Mouse (Mus musculus): Measurements from ENCODE around the gene Gsk3b.

- TF ChIP-seq CTCF (IDR thresholded peaks at IDR 0.05; ENCODE audit: low read depth) = 0 out of 2 replicates have a peak, but pooled peaks have one; percentile 4
- no peak for TF ChIP-seq EP300 (optimal IDR thresholded peaks at IDR 0.05)
Observed at GRCm38 (mm10) chr16:38087645-38088125, 1.1 kb upstream of the Gsk3b start.
